Mouse (Mus musculus): ENCODE measurements around the gene Fam117a. TPM values are rescaled to one million over a fixed set of nuclear protein-coding genes. Genes with fewer than 3 reads are reported as not detected.

The Fam117a gene
- 6.0 TPM for polyA plus RNA-seq (2021)

GRCm38 (mm10) chr11:95336568-95337128 lies at the start of gene Fam117a:
Fam117a (plus strand) TSS chr11:95337018.
- DNase-seq (ENCODE audit: low read depth, low spot score) (peak; percentile 61), ATAC-seq (peak; percentile 99)
- ChIA-PET POLR2A (interaction anchor here (1.5 kb wide), 1 partner anchor 24 kb away, joined by 3 read pairs; no protein-coding TSS in a partner anchor), CTCF (no interaction called here)
- no peak for TF ChIP-seq CTCF (IDR thresholded peaks at IDR 0.05)
- H3K27me3 ChIP-seq, result peaks cover 4% of the 10 kb centered on the region
- in situ Hi-C loops (cut with MboI; ENCODE audit: low pct_unique_long_range_greater_than_20kb), result no loop called here

- POLR2A ChIA-PET, result no interaction called here
- DNase-seq (ENCODE audit: low read depth, low spot score) (no peak), ATAC-seq (no peak)
- no peaks in the 10 kb centered on the region for H3K27me3 ChIP-seq
- CTCF ChIA-PET, result interaction anchor here (1.0 kb wide), 1 partner anchor 10 kb away, joined by 3 read pairs; no protein-coding TSS in a partner anchor
- no peak for TF ChIP-seq CTCF (IDR thresholded peaks at IDR 0.05)
- in situ Hi-C loops (cut with MboI; ENCODE audit: low pct_unique_long_range_greater_than_20kb), result no loop called here
These were observed 44.8 kb upstream of the Fam117a start for GRCm38 (mm10) chr11:95291998-95292397.

GRCm38 (mm10) chr11:95293017-95293624 lies 43.7 kb upstream of the Fam117a start:
- DNase-seq (ENCODE audit: low read depth, low spot score), result no peak
- no peak for TF ChIP-seq CTCF (IDR thresholded peaks at IDR 0.05)
- ATAC-seq, result no peak
- ChIA-PET POLR2A (no interaction called here), CTCF (no interaction called here)
- H3K27me3 ChIP-seq, result no peaks in the 10 kb centered on the region
- in situ Hi-C loops (cut with MboI; ENCODE audit: low pct_unique_long_range_greater_than_20kb), result no loop called here

- DNase-seq (ENCODE audit: low read depth, low spot score) (no peak), ATAC-seq (no peak)
- ChIA-PET POLR2A (no interaction called here), CTCF (no interaction called here)
- in situ Hi-C loops (cut with MboI; ENCODE audit: low pct_unique_long_range_greater_than_20kb), result no loop called here
- H3K27me3 ChIP-seq, result no peaks in the 10 kb centered on the region
- TF ChIP-seq CTCF (IDR thresholded peaks at IDR 0.05), result no peak
These were observed 41.1 kb upstream of the Fam117a start for GRCm38 (mm10) chr11:95295736-95296135.

- no peaks in the 10 kb centered on the region for H3K27me3 ChIP-seq
- no peak for DNase-seq (ENCODE audit: low read depth, low spot score)
- no peak for ATAC-seq
- ChIA-PET POLR2A (no interaction called here), CTCF (no interaction called here)
- in situ Hi-C loops (cut with MboI; ENCODE audit: low pct_unique_long_range_greater_than_20kb), result no loop called here
- no peak for TF ChIP-seq CTCF (IDR thresholded peaks at IDR 0.05)
These were observed 38.7 kb upstream of the Fam117a start for GRCm38 (mm10) chr11:95298146-95298545.

GRCm38 (mm10) chr11:95299886-95300285 lies 36.9 kb upstream of the Fam117a start:
- ATAC-seq (no peak), DNase-seq (ENCODE audit: low read depth, low spot score) (no peak)
- no peak for TF ChIP-seq CTCF (IDR thresholded peaks at IDR 0.05)
- H3K27me3 ChIP-seq, result no peaks in the 10 kb centered on the region
- ChIA-PET POLR2A (no interaction called here), CTCF (interaction anchor here (1.0 to 1.3 kb wide), 2 partner anchors 17 to 27 kb away, joined by 3 read pairs; no protein-coding TSS in a partner anchor)
- in situ Hi-C loops (cut with MboI; ENCODE audit: low pct_unique_long_range_greater_than_20kb), result no loop called here

- H3K27me3 ChIP-seq, result no peaks in the 10 kb centered on the region
- no peak for ATAC-seq
- in situ Hi-C loops (cut with MboI; ENCODE audit: low pct_unique_long_range_greater_than_20kb), result no loop called here
- CTCF ChIA-PET, result interaction anchor here (1.2 to 1.4 kb wide), 2 partner anchors 18 to 219 kb away, joined by 4 to 6 read pairs; no protein-coding TSS in a partner anchor
- DNase-seq (ENCODE audit: low read depth, low spot score), result no peak
- POLR2A ChIA-PET, result no interaction called here
- TF ChIP-seq CTCF (IDR thresholded peaks at IDR 0.05), result no peak
These were observed 35.0 kb upstream of the Fam117a start for GRCm38 (mm10) chr11:95301772-95302171.

GRCm38 (mm10) chr11:95305600-95305999 lies 31.2 kb upstream of the Fam117a start:
- H3K27me3 ChIP-seq, result no peaks in the 10 kb centered on the region
- CTCF ChIA-PET, result no interaction called here
- no peak for DNase-seq (ENCODE audit: low read depth, low spot score)
- POLR2A ChIA-PET, result no interaction called here
- no peak for ATAC-seq
- in situ Hi-C loops (cut with MboI; ENCODE audit: low pct_unique_long_range_greater_than_20kb), result no loop called here
- no peak for TF ChIP-seq CTCF (IDR thresholded peaks at IDR 0.05)

GRCm38 (mm10) chr11:95307526-95307925 lies 29.3 kb upstream of the Fam117a start:
- CTCF ChIA-PET, result interaction anchor here (0.9 to 1.5 kb wide), 3 partner anchors 17 to 49 kb away, joined by 3 to 7 read pairs (median 3); no protein-coding TSS in a partner anchor
- no peak for TF ChIP-seq CTCF (IDR thresholded peaks at IDR 0.05)
- DNase-seq (ENCODE audit: low read depth, low spot score), result no peak
- no peaks in the 10 kb centered on the region for H3K27me3 ChIP-seq
- no peak for ATAC-seq
- in situ Hi-C loops (cut with MboI; ENCODE audit: low pct_unique_long_range_greater_than_20kb), result no loop called here
- POLR2A ChIA-PET, result interaction anchor here (0.6 kb wide), 1 partner anchor 308 kb away, joined by 4 read pairs; no protein-coding TSS in a partner anchor

GRCm38 (mm10) chr11:95309510-95310006 lies 27.3 kb upstream of the Fam117a start:
- H3K27me3 ChIP-seq, result no peaks in the 10 kb centered on the region
- ChIA-PET CTCF (interaction anchor here (1.4 to 2.5 kb wide), 2 partner anchors 51 to 76 kb away, joined by 4 to 5 read pairs; partner anchors contain the start of gene Slc35b1), POLR2A (no interaction called here)
- TF ChIP-seq CTCF (IDR thresholded peaks at IDR 0.05), result no peak
- DNase-seq (ENCODE audit: low read depth, low spot score) (peak; percentile 84), ATAC-seq (peak; percentile 94)
- in situ Hi-C loops (cut with MboI; ENCODE audit: low pct_unique_long_range_greater_than_20kb), result loop anchor here (5.0 kb wide), 1 partner anchor 73 kb away; the partner anchor contains the start of gene Slc35b1

Data from Patski (cell line).